Mouse (Mus musculus) olfactory bulb, adult 2 months (tissue): Measurements from ENCODE around the gene Ppp1r14a.

Experiments used
- CTCF ChIP-seq: fragments of 200-500 bp; IDR thresholded peaks from 2 replicates; pipeline ENCODE4 v1.5.1; 2012; ENCODE audit warnings: low read depth, mild to moderate bottlenecking, low read length, moderate library complexity; ENCODE audit not compliant: insufficient read depth
- POLR2A ChIP-seq: fragments of 200-500 bp; IDR thresholded peaks from 2 replicates; pipeline ENCODE4 v1.6.1; 2012; ENCODE audit warnings: mild to moderate bottlenecking, low read depth, low read length, moderate library complexity; ENCODE audit not compliant: insufficient read depth

DNA sequence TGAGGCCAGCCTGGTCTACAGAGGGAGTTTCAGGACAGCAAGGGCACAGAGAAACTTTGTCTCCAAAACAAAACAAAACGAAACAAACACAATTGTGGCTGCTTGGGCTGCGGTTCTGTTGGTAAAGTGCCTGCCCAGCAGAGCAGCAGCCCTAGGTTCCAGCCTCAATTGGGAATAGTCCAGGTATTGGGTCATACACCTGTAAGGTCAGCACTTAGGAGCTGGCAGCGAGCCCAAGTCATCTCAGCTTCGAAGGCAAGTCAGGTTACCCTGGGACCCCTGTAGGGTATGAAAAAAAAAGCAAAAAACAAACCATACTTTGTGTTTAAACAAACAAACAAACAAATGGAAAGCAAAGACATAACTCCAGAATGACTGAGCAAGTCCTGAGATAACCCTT lies 33.2 kb upstream of the Ppp1r14a start:
- TF ChIP-seq POLR2A (no peak), CTCF (no peak)
